Mouse (Mus musculus) heart, adult 2 months (tissue): Measurements from ENCODE around the gene Krtap5-4.
A peak's percentile ranks its signal among the peaks of the same experiment; 100 is the strongest.

Source experiments
- CTCF ChIP-seq: fragments of 200-600 bp; IDR thresholded peaks from 2 replicates; pipeline ENCODE4 v1.8.1; 2022; ENCODE audit warnings: antibody characterized with exemption, mild to moderate bottlenecking, moderate library complexity
- EP300 ChIP-seq: fragments of 200-500 bp; IDR thresholded peaks from 2 replicates; pipeline ENCODE4 v1.6.1; 2011; ENCODE audit warnings: low read depth, low read length, control low read depth; ENCODE audit not compliant: insufficient read depth
- POLR2A ChIP-seq: fragments of 200-500 bp; IDR thresholded peaks from 2 replicates; pipeline ENCODE4 v1.6.1; 2011; ENCODE audit warnings: mild to moderate bottlenecking, low read depth, low read length, control low read depth; ENCODE audit not compliant: insufficient read depth

- TF ChIP-seq CTCF = peak; percentile 95
- TF ChIP-seq POLR2A = no peak
- no peak for TF ChIP-seq EP300
Observed at GRCm38 (mm10) chr7:142316558-142316957, 13.2 kb downstream of the Krtap5-4 start.
